Mouse (Mus musculus) neural tube, embryonic 11.5 days (tissue): ENCODE measurements at regions not wholly inside any gene's neighbourhood (a gene's known extent, or its start where the extent isn't known, plus 50 kb on each side); places are given as distances from the start of the nearest gene placed in this dataset.

Experiments
- ATAC-seq: fragments of 200-750 bp; cut with Nextera tagmentation; 2 replicates; pipeline ENCODE4 v1.8.0; 2017; ENCODE audit warnings: moderate number of reproducible peaks, mild to moderate bottlenecking, moderate TSS enrichment, moderate library complexity; ENCODE audit not compliant: insufficient read depth, low FRiP score, low TSS enrichment
- DNase-seq: peaks from one replicate; pipeline ENCODE4 v3.0.0-alpha.2; 2015; ENCODE audit warnings: low spot score
- H3K27ac ChIP-seq: fragments of 300-500 bp; sonication (generic); 2 replicates; pipeline ENCODE4 v1.5.1; 2014; ENCODE audit warnings: low read depth, mild to moderate bottlenecking, low read length
- H3K27me3 ChIP-seq: fragments of 300-500 bp; sonication (generic); 2 replicates; pipeline ENCODE4 v1.6.1; 2014; ENCODE audit warnings: mild to moderate bottlenecking, low read length, mixed read lengths; ENCODE audit not compliant: control insufficient read depth, insufficient read depth
- H3K36me3 ChIP-seq: fragments of 300-500 bp; sonication (generic); 2 replicates; pipeline ENCODE4 v1.6.1; 2014; ENCODE audit warnings: mild to moderate bottlenecking, low read length, moderate library complexity, mixed read lengths; ENCODE audit not compliant: control insufficient read depth, insufficient read depth
- H3K4me1 ChIP-seq: fragments of 300-500 bp; sonication (generic); 2 replicates; pipeline ENCODE4 v1.6.1; 2014; ENCODE audit warnings: low read length, mixed read lengths; ENCODE audit not compliant: control insufficient read depth, insufficient read depth
- H3K4me2 ChIP-seq: fragments of 300-500 bp; sonication (generic); 2 replicates; pipeline ENCODE4 v1.6.1; 2014; ENCODE audit warnings: low read depth, mild to moderate bottlenecking, moderate library complexity
- H3K4me3 ChIP-seq: fragments of 300-500 bp; sonication (generic); 2 replicates; pipeline ENCODE4 v1.5.1; 2014; ENCODE audit warnings: low read depth, low read length
- H3K9ac ChIP-seq: fragments of 300-500 bp; sonication (generic); 2 replicates; pipeline ENCODE4 v1.6.1; 2014; ENCODE audit warnings: mild to moderate bottlenecking, low read length
- H3K9me3 ChIP-seq: fragments of 300-500 bp; sonication (generic); 2 replicates; pipeline ENCODE4 v1.6.1; 2016; ENCODE audit warnings: low read length; ENCODE audit not compliant: control insufficient read depth
- WGBS: fragments of 180-500 bp; shearing (Covaris S2); extraction: QIAGEN DNeasy Blood & Tissue Kit; methylation state at CpG from one replicate; pipeline ENCODE4 v1.1.7; 2014; 5-methylcytosine and 5-hydroxymethylcytosine counted together

GRCm38 (mm10) chr15:69456191-69456770 lies 2955.6 kb upstream of the Lrrc6 start:
- Histone ChIP-seq H3K36me3 (no peaks in the 10 kb centered on the region), H3K4me1 (no peaks in the 10 kb centered on the region), H3K9ac (no peak overlapping the region), H3K4me3 (no peak overlapping the region), H3K9me3 (no peaks in the 10 kb centered on the region), H3K27me3 (no peaks in the 10 kb centered on the region), H3K4me2 (no peak overlapping the region), H3K27ac (no peak overlapping the region)
- DNase-seq (no peak), ATAC-seq (no peak)
- 76% methylated on average over 4 of the region's 4 CpGs for WGBS

- 89% methylated on average over 3 of the region's 3 CpGs for WGBS
- no peak overlapping the region for H3K27ac ChIP-seq
- no peak for DNase-seq
- no peak for ATAC-seq
- H3K4me3 ChIP-seq = no peak overlapping the region
- no peaks in the 10 kb centered on the region for H3K9me3 ChIP-seq
- no peak overlapping the region for H3K4me2 ChIP-seq
- H3K36me3 ChIP-seq = no peaks in the 10 kb centered on the region
- H3K9ac ChIP-seq = no peak overlapping the region
- no peaks in the 10 kb centered on the region for H3K27me3 ChIP-seq
- no peaks in the 10 kb centered on the region for H3K4me1 ChIP-seq
These were observed 2940.3 kb upstream of the Lrrc6 start for GRCm38 (mm10) chr15:69441008-69441407.

GRCm38 (mm10) chr15:69413531-69414011 lies 2912.9 kb upstream of the Lrrc6 start:
- Histone ChIP-seq H3K36me3 (no peaks in the 10 kb centered on the region), H3K27me3 (no peaks in the 10 kb centered on the region), H3K27ac (no peak overlapping the region), H3K4me2 (no peak overlapping the region), H3K9me3 (no peaks in the 10 kb centered on the region), H3K9ac (no peak overlapping the region), H3K4me1 (no peaks in the 10 kb centered on the region), H3K4me3 (no peak overlapping the region)
- DNase-seq = no peak
- WGBS = 88% methylated on average over 1 of the region's 1 CpGs
- no peak for ATAC-seq

GRCm38 (mm10) chr15:69389575-69389974 lies 2888.9 kb upstream of the Lrrc6 start:
- no peak overlapping the region for H3K4me3 ChIP-seq
- no peaks in the 10 kb centered on the region for H3K36me3 ChIP-seq
- no peak overlapping the region for H3K27ac ChIP-seq
- H3K4me2 ChIP-seq = no peak overlapping the region
- H3K9ac ChIP-seq = no peak overlapping the region
- DNase-seq (no peak), ATAC-seq (no peak)
- no peaks in the 10 kb centered on the region for H3K27me3 ChIP-seq
- WGBS = 85% methylated on average over 4 of the region's 4 CpGs
- no peaks in the 10 kb centered on the region for H3K4me1 ChIP-seq
- no peaks in the 10 kb centered on the region for H3K9me3 ChIP-seq

GRCm38 (mm10) chr15:69387466-69387865 lies 2886.8 kb upstream of the Lrrc6 start:
- DNase-seq = no peak
- ATAC-seq = no peak

GRCm38 (mm10) chr15:69365440-69365839 lies 2864.7 kb upstream of the Lrrc6 start:
- Histone ChIP-seq H3K9ac (no peak overlapping the region), H3K4me1 (no peaks in the 10 kb centered on the region), H3K9me3 (no peaks in the 10 kb centered on the region), H3K27ac (no peak overlapping the region), H3K27me3 (no peaks in the 10 kb centered on the region), H3K4me3 (no peak overlapping the region), H3K36me3 (no peaks in the 10 kb centered on the region), H3K4me2 (no peak overlapping the region)
- no peak for ATAC-seq
- DNase-seq = no peak

More at GRCm38 (mm10) chr15:69387466-69387865, 2886.8 kb upstream of the Lrrc6 start:
- Histone ChIP-seq H3K4me1 (no peaks in the 10 kb centered on the region), H3K9ac (no peak overlapping the region), H3K27ac (no peak overlapping the region), H3K27me3 (no peaks in the 10 kb centered on the region), H3K4me2 (no peak overlapping the region), H3K9me3 (no peaks in the 10 kb centered on the region), H3K36me3 (no peaks in the 10 kb centered on the region), H3K4me3 (no peak overlapping the region)

GRCm38 (mm10) chr15:69350053-69350739 lies 2849.5 kb upstream of the Lrrc6 start:
- DNase-seq (no peak), ATAC-seq (peak; percentile 70)
- Histone ChIP-seq H3K4me1 (no peaks in the 10 kb centered on the region), H3K27me3 (no peaks in the 10 kb centered on the region), H3K36me3 (no peaks in the 10 kb centered on the region), H3K27ac (no peak overlapping the region), H3K4me2 (no peak overlapping the region), H3K9ac (no peak overlapping the region), H3K9me3 (no peaks in the 10 kb centered on the region), H3K4me3 (no peak overlapping the region)
- 70% methylated on average over 7 of the region's 7 CpGs for WGBS

GRCm38 (mm10) chr15:69346065-69346464 lies 2845.4 kb upstream of the Lrrc6 start:
- DNase-seq = no peak
- no peak overlapping the region for H3K4me3 ChIP-seq
- H3K36me3 ChIP-seq = no peaks in the 10 kb centered on the region
- H3K9me3 ChIP-seq = no peaks in the 10 kb centered on the region
- H3K27me3 ChIP-seq = no peaks in the 10 kb centered on the region
- H3K4me2 ChIP-seq = no peak overlapping the region
- no peak overlapping the region for H3K27ac ChIP-seq
- no peaks in the 10 kb centered on the region for H3K4me1 ChIP-seq
- 85% methylated on average over 1 of the region's 1 CpGs for WGBS
- no peak overlapping the region for H3K9ac ChIP-seq
- no peak for ATAC-seq

- ATAC-seq (peak; percentile 62), DNase-seq (peak; percentile 10)
- Histone ChIP-seq H3K9me3 (no peaks in the 10 kb centered on the region), H3K27me3 (no peaks in the 10 kb centered on the region), H3K9ac (no peak overlapping the region), H3K4me1 (no peaks in the 10 kb centered on the region), H3K27ac (no peak overlapping the region), H3K4me3 (no peak overlapping the region), H3K36me3 (no peaks in the 10 kb centered on the region), H3K4me2 (no peak overlapping the region)
- 63% methylated on average over 2 of the region's 2 CpGs for WGBS
These were observed 2842.0 kb upstream of the Lrrc6 start for GRCm38 (mm10) chr15:69342759-69343158.
